Mouse (Mus musculus) ES-E14 (cell line): ENCODE measurements around the gene Rbfox2.

Source experiments
- CHD2 ChIP-seq: IDR thresholded peaks from 2 replicates; pipeline ENCODE4 v1.6.1; 2014; ENCODE audit warnings: mild to moderate bottlenecking, low read depth, low read length, inconsistent platforms
- HCFC1 ChIP-seq: IDR thresholded peaks from 2 replicates; pipeline ENCODE4 v1.6.1; 2012; ENCODE audit warnings: low read length, inconsistent platforms, borderline replicate concordance; ENCODE audit not compliant: insufficient read depth
- MAFK ChIP-seq: IDR thresholded peaks from 2 replicates; pipeline ENCODE4 v1.6.1; 2014; ENCODE audit warnings: mild to moderate bottlenecking, low read depth, low read length, inconsistent platforms; ENCODE audit not compliant: insufficient read depth
- ZC3H11A ChIP-seq: IDR thresholded peaks from 2 replicates; pipeline ENCODE4 v1.6.1; 2012; ENCODE audit warnings: low read depth, mild to moderate bottlenecking, inconsistent platforms, low read length, borderline replicate concordance

DNA sequence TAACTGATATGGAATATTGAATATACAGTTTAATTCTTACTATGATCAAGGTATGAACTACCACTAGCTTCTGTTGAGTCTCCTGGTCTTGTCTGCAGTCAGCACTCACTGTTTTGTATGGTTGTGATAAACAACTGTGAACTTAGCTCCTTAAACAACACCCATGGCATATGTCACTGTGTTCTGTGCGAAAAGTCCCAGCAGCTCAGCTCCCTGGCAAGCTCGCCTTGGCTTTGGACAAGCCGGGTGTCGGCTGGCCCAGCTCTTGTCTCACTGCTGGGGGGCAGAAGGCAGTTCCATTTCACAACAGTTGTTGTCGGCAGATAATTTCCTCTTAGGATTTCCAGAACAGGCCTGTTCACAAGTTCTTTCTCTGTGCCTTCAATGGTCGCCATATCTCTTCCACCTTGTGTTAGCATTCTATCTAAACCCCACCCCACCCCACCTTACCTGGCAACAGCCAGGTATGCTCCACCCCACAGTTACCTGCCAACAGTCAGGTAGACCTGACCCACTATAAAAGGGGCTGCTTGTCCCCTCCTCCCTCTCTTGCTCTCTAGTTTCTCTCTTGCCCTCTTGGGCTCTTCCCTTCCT lies 241.4 kb downstream of the Rbfox2 start:
- TF ChIP-seq HCFC1 (no peak), CHD2 (no peak), ZC3H11A (no peak), MAFK (no peak)
